Mouse (Mus musculus): ENCODE measurements around the gene Hikeshi. TPM values are rescaled to one million over a fixed set of nuclear protein-coding genes. Genes with fewer than 3 reads are reported as not detected.

The Hikeshi gene
- polyA plus RNA-seq, 1 experiment, result 16.7 TPM

- H3K27me3 ChIP-seq (ENCODE audit: control insufficient read depth, insufficient read depth, low read length), result no peaks in the 10 kb centered on the region
- no peak overlapping the region for H3K4me3 ChIP-seq (ENCODE audit: control insufficient read depth, low read depth, low read length)
- no peaks in the 10 kb centered on the region for H3K4me1 ChIP-seq (ENCODE audit: control insufficient read depth, insufficient read depth, low read length)
- TF ChIP-seq CTCF (IDR thresholded peaks at IDR 0.05; ENCODE audit: control insufficient read depth, insufficient read depth, insufficient replicate concordance, low read depth, low read length), result no peak
- TF ChIP-seq POLR2A (IDR thresholded peaks at IDR 0.05; ENCODE audit: control insufficient read depth, low read depth, low read length), result no peak
- H3K36me3 ChIP-seq (ENCODE audit: control insufficient read depth, insufficient read depth, low read length), result no peaks in the 10 kb centered on the region
- no peak overlapping the region for H3K27ac ChIP-seq (ENCODE audit: control insufficient read depth, insufficient read depth, low read depth, low read length)
Observed at GRCm38 (mm10) chr7:89954261-89954660, 13.3 kb upstream of the Hikeshi start.

GRCm38 (mm10) chr7:89949403-89949802 lies 8.4 kb upstream of the Hikeshi start:
- Histone ChIP-seq H3K27me3 (ENCODE audit: control insufficient read depth, insufficient read depth, low read length) (no peaks in the 10 kb centered on the region), H3K36me3 (ENCODE audit: control insufficient read depth, insufficient read depth, low read length) (no peaks in the 10 kb centered on the region), H3K4me3 (ENCODE audit: control insufficient read depth, low read depth, low read length) (no peak overlapping the region), H3K4me1 (ENCODE audit: control insufficient read depth, insufficient read depth, low read length) (no peaks in the 10 kb centered on the region), H3K27ac (ENCODE audit: control insufficient read depth, insufficient read depth, low read depth, low read length) (no peak overlapping the region)
- no peak for TF ChIP-seq CTCF (IDR thresholded peaks at IDR 0.05; ENCODE audit: control insufficient read depth, insufficient read depth, insufficient replicate concordance, low read depth, low read length)
- TF ChIP-seq POLR2A (IDR thresholded peaks at IDR 0.05; ENCODE audit: control insufficient read depth, low read depth, low read length), result no peak

DNA sequence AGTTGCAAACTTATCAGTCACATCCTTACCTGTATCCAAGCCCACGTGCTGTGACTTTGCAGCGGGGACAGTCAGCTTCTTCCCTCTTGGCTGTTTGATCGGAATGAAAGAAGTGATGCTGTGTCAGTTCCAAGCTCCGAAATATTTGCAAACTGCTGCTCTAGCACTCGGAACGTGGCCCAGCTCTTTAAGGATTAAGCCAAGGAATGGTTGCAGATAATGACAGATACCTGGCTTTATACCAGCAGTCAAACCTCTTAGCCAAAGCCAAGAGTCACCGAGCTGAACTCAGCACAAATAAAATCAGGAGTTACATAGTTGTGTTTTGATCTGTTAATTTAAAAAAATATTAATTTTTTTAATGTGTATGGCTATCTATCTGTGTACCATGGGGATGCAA lies 7.0 kb upstream of the Hikeshi start:
- Histone ChIP-seq H3K36me3 (ENCODE audit: control insufficient read depth, insufficient read depth, low read length) (no peaks in the 10 kb centered on the region), H3K4me1 (ENCODE audit: control insufficient read depth, insufficient read depth, low read length) (no peaks in the 10 kb centered on the region), H3K27ac (ENCODE audit: control insufficient read depth, insufficient read depth, low read depth, low read length) (no peak overlapping the region), H3K27me3 (ENCODE audit: control insufficient read depth, insufficient read depth, low read length) (no peaks in the 10 kb centered on the region), H3K4me3 (ENCODE audit: control insufficient read depth, low read depth, low read length) (no peak overlapping the region)
- TF ChIP-seq CTCF (IDR thresholded peaks at IDR 0.05; ENCODE audit: control insufficient read depth, insufficient read depth, insufficient replicate concordance, low read depth, low read length) (no peak), POLR2A (IDR thresholded peaks at IDR 0.05; ENCODE audit: control insufficient read depth, low read depth, low read length) (no peak)

DNA sequence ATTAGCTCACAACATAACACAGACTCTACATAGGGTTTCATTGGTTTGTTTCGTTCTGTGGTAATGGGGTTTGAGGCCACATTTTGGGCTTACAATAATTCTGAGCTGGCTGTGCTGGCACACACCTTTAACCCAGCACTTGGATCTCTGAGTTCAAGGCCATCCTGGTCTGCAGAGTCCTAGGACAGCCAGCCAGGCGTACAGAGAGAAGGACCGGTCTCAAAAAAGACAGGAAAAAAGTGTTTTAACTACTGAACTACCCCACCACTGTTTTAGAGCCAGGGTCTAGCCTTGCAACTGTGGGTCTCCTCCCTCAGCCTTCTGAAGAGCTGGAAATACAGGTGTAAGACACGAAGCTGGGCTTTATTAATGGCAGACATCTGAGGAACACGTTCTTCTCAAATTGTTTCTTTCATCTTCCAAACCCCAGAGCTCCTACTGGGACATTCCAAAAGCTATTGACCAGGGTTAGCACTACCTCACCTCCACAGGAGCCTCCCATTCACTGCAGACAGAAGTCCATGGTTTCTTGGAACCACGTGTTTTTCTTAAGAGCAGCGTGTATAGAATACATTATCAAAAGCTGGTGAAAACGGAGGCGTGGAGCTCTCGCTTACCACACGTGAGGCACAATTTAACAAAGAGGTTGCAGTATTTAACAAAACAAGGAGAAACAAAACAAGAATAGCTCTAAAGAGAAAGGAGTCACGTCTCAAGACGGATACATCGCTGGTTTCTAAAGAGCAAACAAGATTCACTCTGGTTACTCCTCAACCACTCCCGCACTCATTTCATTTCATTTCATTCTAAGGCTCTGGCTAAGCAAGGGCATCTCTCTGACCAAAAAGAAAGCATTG lies 1.3 kb downstream of the Hikeshi start:
- peak overlapping the region; percentile 50 for H3K4me3 ChIP-seq (ENCODE audit: control insufficient read depth, low read depth, low read length)
- no peaks in the 10 kb centered on the region for H3K36me3 ChIP-seq (ENCODE audit: control insufficient read depth, insufficient read depth, low read length)
- H3K27ac ChIP-seq (ENCODE audit: control insufficient read depth, insufficient read depth, low read depth, low read length), result peak overlapping the region; percentile 3; the same call in 1 of the 2 replicates
- peaks cover 2% of the 10 kb centered on the region; the same call in 1 of the 2 replicates for H3K4me1 ChIP-seq (ENCODE audit: control insufficient read depth, insufficient read depth, low read length)
- TF ChIP-seq CTCF (IDR thresholded peaks at IDR 0.05; ENCODE audit: control insufficient read depth, insufficient read depth, insufficient replicate concordance, low read depth, low read length) (no peak), POLR2A (IDR thresholded peaks at IDR 0.05; ENCODE audit: control insufficient read depth, low read depth, low read length) (no peak)
- H3K27me3 ChIP-seq (ENCODE audit: control insufficient read depth, insufficient read depth, low read length), result no peaks in the 10 kb centered on the region

DNA sequence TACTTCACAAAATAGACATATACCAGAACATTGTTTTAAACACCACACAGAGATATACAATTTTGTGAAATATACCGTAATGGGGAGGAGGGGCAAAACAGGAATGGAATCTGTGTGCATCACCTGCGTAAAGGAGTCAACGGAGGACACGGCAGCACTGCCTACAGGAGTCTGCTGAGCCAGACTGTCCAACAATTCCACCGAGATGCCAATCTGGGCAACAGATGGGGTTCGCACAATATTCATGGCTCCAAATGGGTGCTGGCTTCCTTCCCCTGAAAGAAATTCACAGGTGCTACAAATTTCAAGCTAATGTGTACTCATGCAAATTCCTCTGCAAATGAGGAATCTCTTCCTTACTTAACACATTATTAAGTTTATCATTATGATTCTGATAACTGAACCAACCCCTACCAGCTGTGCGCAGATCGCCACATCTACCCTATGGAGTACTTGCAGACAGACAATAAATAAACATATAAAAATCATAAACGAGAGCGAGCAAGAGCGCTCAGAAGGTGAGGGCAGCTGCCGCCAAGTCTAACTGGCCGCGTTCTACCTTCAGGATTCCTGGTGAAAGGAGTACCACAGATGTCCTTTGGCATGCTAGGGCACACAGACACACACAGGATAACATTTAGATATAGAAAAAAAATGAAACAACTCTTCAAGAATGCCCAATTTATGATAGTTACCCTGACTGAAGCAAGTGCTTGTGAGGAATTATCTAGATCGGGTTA lies 17.4 kb downstream of the Hikeshi start:
- TF ChIP-seq CTCF (IDR thresholded peaks at IDR 0.05; ENCODE audit: control insufficient read depth, insufficient read depth, insufficient replicate concordance, low read depth, low read length), result no peak
- TF ChIP-seq POLR2A (IDR thresholded peaks at IDR 0.05; ENCODE audit: control insufficient read depth, low read depth, low read length), result no peak
- no peak overlapping the region for H3K4me3 ChIP-seq (ENCODE audit: control insufficient read depth, low read depth, low read length)
- no peaks in the 10 kb centered on the region for H3K4me1 ChIP-seq (ENCODE audit: control insufficient read depth, insufficient read depth, low read length)
- H3K27ac ChIP-seq (ENCODE audit: control insufficient read depth, insufficient read depth, low read depth, low read length), result no peak overlapping the region
- H3K27me3 ChIP-seq (ENCODE audit: control insufficient read depth, insufficient read depth, low read length), result no peaks in the 10 kb centered on the region
- no peaks in the 10 kb centered on the region for H3K36me3 ChIP-seq (ENCODE audit: control insufficient read depth, insufficient read depth, low read length)

GRCm38 (mm10) chr7:89917776-89918175 lies 23.2 kb downstream of the Hikeshi start:
- no peak overlapping the region for H3K4me3 ChIP-seq (ENCODE audit: control insufficient read depth, low read depth, low read length)
- no peaks in the 10 kb centered on the region for H3K36me3 ChIP-seq (ENCODE audit: control insufficient read depth, insufficient read depth, low read length)
- TF ChIP-seq CTCF (IDR thresholded peaks at IDR 0.05; ENCODE audit: control insufficient read depth, insufficient read depth, insufficient replicate concordance, low read depth, low read length) (no peak), POLR2A (IDR thresholded peaks at IDR 0.05; ENCODE audit: control insufficient read depth, low read depth, low read length) (no peak)
- H3K27me3 ChIP-seq (ENCODE audit: control insufficient read depth, insufficient read depth, low read length), result no peaks in the 10 kb centered on the region
- no peak overlapping the region for H3K27ac ChIP-seq (ENCODE audit: control insufficient read depth, insufficient read depth, low read depth, low read length)
- no peaks in the 10 kb centered on the region for H3K4me1 ChIP-seq (ENCODE audit: control insufficient read depth, insufficient read depth, low read length)

- H3K36me3 ChIP-seq (ENCODE audit: control insufficient read depth, insufficient read depth, low read length), result no peaks in the 10 kb centered on the region
- H3K27ac ChIP-seq (ENCODE audit: control insufficient read depth, insufficient read depth, low read depth, low read length), result no peak overlapping the region
- TF ChIP-seq CTCF (IDR thresholded peaks at IDR 0.05; ENCODE audit: control insufficient read depth, insufficient read depth, insufficient replicate concordance, low read depth, low read length) (no peak), POLR2A (IDR thresholded peaks at IDR 0.05; ENCODE audit: control insufficient read depth, low read depth, low read length) (no peak)
- H3K27me3 ChIP-seq (ENCODE audit: control insufficient read depth, insufficient read depth, low read length), result no peaks in the 10 kb centered on the region
- H3K4me3 ChIP-seq (ENCODE audit: control insufficient read depth, low read depth, low read length), result no peak overlapping the region
- no peaks in the 10 kb centered on the region for H3K4me1 ChIP-seq (ENCODE audit: control insufficient read depth, insufficient read depth, low read length)
Observed at GRCm38 (mm10) chr7:89916711-89917110, 24.3 kb downstream of the Hikeshi start.
